Mouse (Mus musculus) hindbrain, embryonic 10.5 days (tissue): ENCODE measurements around the gene Mtrf1l. TPM values are rescaled to one million over a fixed set of nuclear protein-coding genes. Genes with fewer than 3 reads are reported as not detected.

Experiments used
- DNase-seq: peaks from one replicate; pipeline ENCODE4 v3.0.0-alpha.2; 2017; ENCODE audit warnings: low spot score
- H3K27ac ChIP-seq: fragments of 300-500 bp; sonication (generic); 2 replicates; pipeline ENCODE4 v1.5.1; 2016; ENCODE audit warnings: mild to moderate bottlenecking, moderate library complexity
- H3K27me3 ChIP-seq: fragments of 300-500 bp; sonication (generic); 2 replicates; pipeline ENCODE4 v1.6.1; 2016; ENCODE audit warnings: mild to moderate bottlenecking; ENCODE audit not compliant: poor library complexity, insufficient read depth, severe bottlenecking
- H3K36me3 ChIP-seq: fragments of 300-500 bp; sonication (generic); 2 replicates; pipeline ENCODE4 v1.6.1; 2016; ENCODE audit warnings: mild to moderate bottlenecking, moderate library complexity
- H3K4me1 ChIP-seq: fragments of 300-500 bp; sonication (generic); replicated peaks from 2 replicates; pipeline ENCODE4 v1.6.1; 2016; ENCODE audit warnings: mild to moderate bottlenecking
- H3K4me3 ChIP-seq: fragments of 300-500 bp; sonication (generic); 2 replicates; pipeline ENCODE4 v1.5.1; 2016; ENCODE audit warnings: mild to moderate bottlenecking, moderate library complexity
- H3K9me3 ChIP-seq: fragments of 300-500 bp; sonication (generic); 2 replicates; pipeline ENCODE4 v1.6.1; 2016; ENCODE audit warnings: mild to moderate bottlenecking, moderate library complexity
- WGBS: fragments of 180-500 bp; shearing (Covaris S2); methylation state at CpG from one replicate; pipeline ENCODE4 v1.1.7; 2016; 5-methylcytosine and 5-hydroxymethylcytosine counted together
- polyA plus RNA-seq: library from polyadenylated mRNA; unstranded; fragments of >200 nt; fragmentation: Nextera tagmentation; extraction: Ambion mirVana; gene quantifications from 2 replicates; pipeline ENCODE4 v1.2.1, GENCODE M21; 2016

The Mtrf1l gene
- polyA plus RNA-seq, 1 experiment from 2014 or later, result 10.5 TPM

DNA sequence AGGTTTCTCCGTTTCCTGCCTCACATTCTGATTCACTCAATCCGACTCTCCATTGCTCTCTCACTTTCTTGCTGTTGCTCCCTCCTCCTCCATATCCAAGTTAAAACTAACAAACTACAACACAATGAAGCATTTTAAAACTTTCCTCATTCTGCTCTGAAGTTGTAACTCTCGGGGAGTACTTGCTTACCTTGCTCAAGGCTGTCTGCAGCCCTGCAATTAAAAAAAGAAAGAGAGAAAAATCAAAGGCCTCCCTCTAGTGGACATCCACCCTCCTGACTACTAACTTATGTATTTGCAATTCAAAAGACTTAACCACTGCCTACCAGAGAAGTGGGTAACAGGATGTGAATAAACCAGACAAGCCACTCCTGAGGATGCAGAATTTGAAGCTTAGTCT lies 1.1 kb upstream of the Mtrf1l start:
- 3% methylated on average over 3 of the region's 3 CpGs for WGBS
- Histone ChIP-seq H3K9me3 (no peaks in the 10 kb centered on the region), H3K27me3 (no peaks in the 10 kb centered on the region), H3K4me3 (peak overlapping the region; percentile 90), H3K27ac (peak overlapping the region; percentile 94), H3K4me1 (peaks cover 20% of the 10 kb centered on the region), H3K36me3 (peaks cover 20% of the 10 kb centered on the region)
- DNase-seq, result peak; percentile 20

DNA sequence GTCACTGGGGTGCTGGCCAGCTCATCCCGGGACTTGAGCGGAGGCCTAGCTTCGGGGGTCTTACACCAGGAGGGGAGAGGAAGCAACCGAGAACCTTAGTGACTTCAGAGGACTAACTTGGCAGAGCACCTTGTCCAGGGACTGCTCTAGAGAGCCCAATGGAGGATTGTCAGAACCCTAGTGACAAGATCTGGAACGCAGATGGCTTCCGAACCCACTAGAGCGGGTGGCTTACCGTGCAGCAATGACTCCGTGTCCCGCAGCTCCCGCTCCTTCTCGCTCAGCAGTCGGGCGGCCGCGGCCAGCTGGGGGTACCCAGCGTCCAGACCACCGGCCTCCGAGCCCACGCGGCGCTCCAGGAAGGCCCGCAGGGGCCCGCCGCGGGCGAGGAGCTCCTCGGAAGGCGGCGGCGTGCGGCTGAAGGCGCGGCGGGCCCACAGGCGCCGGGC lies 395 bp downstream of the Mtrf1l start:
- under 1% methylated on average over 37 of the region's 37 CpGs for WGBS
- DNase-seq, result no peak

DNA sequence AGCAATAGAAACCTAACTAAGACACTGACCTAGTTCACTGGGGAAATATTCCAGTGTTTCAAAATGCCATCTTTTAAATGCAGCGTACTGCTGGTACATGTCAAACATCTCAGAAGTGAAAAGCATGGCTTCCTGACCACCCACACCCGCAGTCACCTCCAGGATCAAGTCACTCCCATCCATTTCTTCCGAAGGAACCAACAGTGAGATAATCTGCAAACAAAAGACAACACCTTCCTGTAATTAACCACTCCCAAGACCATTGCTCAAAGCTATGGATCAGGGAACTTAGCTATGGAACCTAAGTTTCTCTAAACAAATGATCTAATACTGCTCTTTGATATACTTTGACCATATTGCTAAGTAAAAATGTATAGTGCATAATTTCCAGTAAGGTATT lies 4.9 kb downstream of the Mtrf1l start:
- Histone ChIP-seq H3K27ac (no peak overlapping the region), H3K27me3 (no peaks in the 10 kb centered on the region), H3K4me1 (peaks cover 11% of the 10 kb centered on the region), H3K36me3 (peaks cover 79% of the 10 kb centered on the region), H3K9me3 (no peaks in the 10 kb centered on the region), H3K4me3 (no peak overlapping the region)
- no peak for DNase-seq
- WGBS, result 96% methylated on average over 3 of the region's 3 CpGs

More for the DNA sequence above, 395 bp downstream of the Mtrf1l start:
- Histone ChIP-seq H3K36me3 (peaks cover 35% of the 10 kb centered on the region), H3K27me3 (no peaks in the 10 kb centered on the region), H3K4me3 (peak overlapping the region; percentile 90), H3K27ac (peak overlapping the region; percentile 94), H3K9me3 (no peaks in the 10 kb centered on the region), H3K4me1 (peaks cover 20% of the 10 kb centered on the region)

DNA sequence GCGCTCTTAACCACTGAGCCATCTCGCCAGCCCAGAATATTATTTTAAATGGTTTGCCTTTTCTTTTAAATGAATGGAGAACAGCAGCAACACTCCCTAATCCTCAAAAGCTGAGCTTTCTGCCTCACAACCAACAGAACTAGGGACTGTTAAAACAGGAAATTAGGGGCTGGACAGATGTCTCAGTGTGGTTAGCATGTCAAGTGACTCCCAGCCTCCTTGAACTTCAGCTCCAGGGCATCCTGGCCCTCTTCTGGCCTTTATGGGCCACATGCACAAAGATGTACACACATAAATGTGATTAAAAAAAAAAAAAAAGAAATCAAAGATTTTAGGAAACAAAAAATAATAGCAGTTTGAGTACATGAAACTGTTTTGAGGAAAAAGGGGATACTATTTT lies 7.7 kb downstream of the Mtrf1l start:
- WGBS, result 97% methylated on average over 2 of the region's 2 CpGs
- no peaks in the 10 kb centered on the region for H3K4me1 ChIP-seq
- H3K27ac ChIP-seq, result no peak overlapping the region
- peaks cover 97% of the 10 kb centered on the region for H3K36me3 ChIP-seq
- no peak overlapping the region for H3K4me3 ChIP-seq
- no peaks in the 10 kb centered on the region for H3K27me3 ChIP-seq
- DNase-seq, result no peak
- H3K9me3 ChIP-seq, result no peaks in the 10 kb centered on the region

DNA sequence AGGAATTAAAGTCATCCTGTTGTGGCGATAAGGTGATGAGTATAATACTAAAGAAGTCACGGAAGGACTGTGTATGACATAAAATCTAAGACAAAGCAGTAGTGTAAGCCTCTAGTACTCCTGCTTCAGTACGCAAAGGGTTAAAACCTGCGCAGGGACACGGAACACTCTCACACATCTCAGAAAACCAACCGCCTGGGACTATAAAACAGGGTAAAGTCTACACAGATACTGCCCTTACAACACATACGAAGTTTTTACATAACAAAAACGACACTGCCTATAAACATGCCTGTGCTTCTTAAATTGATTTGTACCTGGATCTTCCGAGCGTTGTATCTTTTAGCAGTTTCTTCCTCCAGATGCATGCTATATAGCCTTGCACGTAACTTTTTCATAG lies 10.0 kb downstream of the Mtrf1l start:
- Histone ChIP-seq H3K27ac (no peak overlapping the region), H3K4me3 (no peak overlapping the region), H3K4me1 (no peaks in the 10 kb centered on the region), H3K27me3 (no peaks in the 10 kb centered on the region), H3K9me3 (no peaks in the 10 kb centered on the region), H3K36me3 (peaks cover 78% of the 10 kb centered on the region)
- WGBS, result 94% methylated on average over 11 of the region's 11 CpGs
- no peak for DNase-seq

DNA sequence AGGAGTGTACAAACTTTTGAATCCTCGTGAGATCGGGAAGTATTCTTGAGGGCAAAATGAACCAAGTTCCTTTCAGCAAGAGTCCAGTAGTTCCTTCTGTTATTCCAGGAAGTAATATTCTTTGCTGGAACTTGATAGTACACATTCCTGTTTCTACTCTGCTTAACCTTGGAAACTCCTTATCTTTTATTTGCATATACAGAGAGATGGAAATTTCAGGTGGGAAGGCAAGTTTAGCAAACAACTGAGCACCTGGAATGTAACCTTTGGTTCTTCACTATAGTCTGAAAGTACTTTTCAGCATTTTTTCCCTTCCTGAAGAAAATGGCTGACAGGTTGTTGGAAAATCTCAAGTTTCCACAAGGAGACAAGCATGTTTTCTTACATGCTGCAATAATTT lies 16.0 kb downstream of the Mtrf1l start:
- H3K4me1 ChIP-seq, result peaks cover 16% of the 10 kb centered on the region
- H3K4me3 ChIP-seq, result no peak overlapping the region
- 92% methylated on average over 2 of the region's 2 CpGs for WGBS

DNA sequence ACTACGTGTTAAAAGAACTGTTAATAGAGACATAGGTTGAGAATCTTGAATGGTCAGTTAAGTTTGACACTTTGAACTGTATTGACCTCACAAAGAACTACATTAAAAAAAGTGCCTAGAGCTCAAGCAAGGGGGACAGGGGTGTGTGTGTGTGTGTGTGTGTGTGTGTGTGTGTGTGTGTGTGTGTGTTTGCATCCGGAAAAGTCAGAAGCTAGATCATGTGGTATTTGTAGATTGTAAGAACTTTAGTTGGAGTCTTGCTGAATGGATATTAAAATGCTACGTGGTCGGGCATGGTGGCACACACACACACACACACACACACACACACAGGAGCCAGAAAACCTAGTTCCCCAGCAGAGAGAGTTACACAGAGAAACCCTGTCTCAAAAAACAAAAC lies 16.7 kb downstream of the Mtrf1l start:
- Histone ChIP-seq H3K4me3 (no peak overlapping the region), H3K4me1 (peaks cover 23% of the 10 kb centered on the region), H3K9me3 (no peaks in the 10 kb centered on the region), H3K27me3 (no peaks in the 10 kb centered on the region), H3K36me3 (peaks cover 22% of the 10 kb centered on the region), H3K27ac (no peak overlapping the region)
- 87% methylated on average over 4 of the region's 4 CpGs for WGBS
- no peak for DNase-seq

More for the DNA sequence above, 16.0 kb downstream of the Mtrf1l start:
- Histone ChIP-seq H3K27ac (no peak overlapping the region), H3K9me3 (no peaks in the 10 kb centered on the region), H3K27me3 (no peaks in the 10 kb centered on the region), H3K36me3 (peaks cover 22% of the 10 kb centered on the region)
- DNase-seq, result no peak

DNA sequence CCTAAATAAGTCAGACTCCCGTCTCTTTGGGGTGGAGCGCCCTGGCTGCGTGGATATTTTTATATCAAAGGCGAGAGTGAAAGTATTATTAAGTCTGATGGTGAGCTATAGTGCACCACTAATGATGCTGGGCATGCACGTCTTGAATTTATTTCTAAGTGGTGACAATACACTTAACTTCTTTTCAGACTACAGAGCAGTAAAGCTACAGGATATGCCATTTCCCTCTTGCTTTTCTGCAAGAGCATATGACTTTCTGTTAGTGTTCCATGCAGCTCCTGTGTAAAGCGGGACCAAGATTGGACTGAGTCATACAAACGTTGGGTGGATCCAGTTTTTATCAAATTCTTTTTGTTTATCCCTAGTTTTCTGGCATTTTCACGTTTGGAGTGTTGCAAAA lies 17.3 kb downstream of the Mtrf1l start:
- WGBS, result 25% methylated on average over 8 of the region's 8 CpGs
- peak overlapping the region; percentile 96 for H3K27ac ChIP-seq
- no peak for DNase-seq

DNA sequence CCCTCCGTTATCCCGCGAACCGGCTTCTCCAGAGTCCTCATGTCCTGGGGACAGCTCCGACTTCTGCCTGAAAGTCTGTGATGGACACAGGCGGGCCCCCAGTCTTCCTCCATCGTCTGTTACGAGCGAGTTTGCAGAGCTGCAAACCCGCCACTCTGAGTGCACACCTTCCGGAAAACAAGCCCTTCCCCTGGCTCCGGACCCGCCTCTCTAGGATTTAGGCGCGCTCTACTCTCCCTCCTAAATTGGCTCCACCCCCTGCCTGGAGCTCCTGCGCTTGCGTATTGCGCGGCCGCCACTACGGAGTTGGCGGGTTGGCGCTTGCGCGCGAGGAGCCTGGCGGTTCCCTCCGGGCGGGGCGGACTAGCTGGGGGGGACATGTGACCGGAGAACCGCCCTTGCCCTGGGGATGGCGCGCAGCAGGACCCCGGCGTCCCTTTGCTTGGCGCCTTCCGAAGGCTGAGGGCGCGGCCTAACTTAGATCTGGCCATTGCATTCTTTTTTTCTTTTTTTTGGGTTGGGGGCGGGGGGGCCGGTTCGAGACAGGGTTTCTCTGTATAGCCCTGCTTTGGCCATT lies 17.9 kb downstream of the Mtrf1l start:
- Histone ChIP-seq H3K27me3 (no peaks in the 10 kb centered on the region), H3K36me3 (peaks cover 22% of the 10 kb centered on the region), H3K4me1 (peaks cover 32% of the 10 kb centered on the region), H3K4me3 (peak overlapping the region; percentile 87), H3K27ac (peak overlapping the region; percentile 96), H3K9me3 (no peaks in the 10 kb centered on the region)
- DNase-seq, result peak; percentile 98
- WGBS, result under 1% methylated on average over 43 of the region's 43 CpGs

More for the DNA sequence above, 17.3 kb downstream of the Mtrf1l start:
- Histone ChIP-seq H3K4me3 (peak overlapping the region; percentile 87), H3K9me3 (no peaks in the 10 kb centered on the region), H3K27me3 (no peaks in the 10 kb centered on the region), H3K4me1 (peaks cover 27% of the 10 kb centered on the region), H3K36me3 (peaks cover 22% of the 10 kb centered on the region)

DNA sequence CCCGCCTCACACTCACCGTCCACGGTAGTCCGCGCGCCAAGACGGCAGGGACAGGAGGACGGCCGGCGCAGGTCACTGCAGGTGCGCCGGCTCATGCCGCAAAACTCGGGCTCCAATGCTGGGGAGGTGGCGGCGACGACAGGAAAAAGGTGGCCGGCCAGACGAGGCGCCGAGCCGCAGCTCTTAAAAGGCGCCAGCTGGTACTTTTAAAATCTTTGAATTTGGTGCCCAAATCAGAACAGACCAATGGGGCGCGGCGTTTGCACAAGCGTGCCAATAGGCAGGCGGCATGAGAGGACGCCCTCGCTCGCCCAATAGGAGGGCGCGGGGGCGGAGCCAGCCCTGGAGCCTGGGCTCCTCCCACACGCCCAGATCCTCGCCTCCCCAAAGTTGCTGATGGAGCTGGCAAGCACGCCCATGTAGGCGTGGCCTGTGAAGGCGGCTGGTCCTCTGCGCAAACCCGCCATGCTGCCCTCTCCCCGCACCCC lies 18.4 kb downstream of the Mtrf1l start, which contains the start of gene Fbxo5:
TSS of gene Fbxo5 (minus strand) at position 358 of the 488 bp plus-strand sequence.
- Histone ChIP-seq H3K27me3 (no peaks in the 10 kb centered on the region), H3K36me3 (peaks cover 27% of the 10 kb centered on the region), H3K4me3 (peak within 1 kb of the TSS; percentile 87), H3K9me3 (no peaks in the 10 kb centered on the region), H3K27ac (peak within 1 kb of the TSS; percentile 96), H3K4me1 (peaks cover 32% of the 10 kb centered on the region)
- WGBS, result under 1% methylated on average over 42 of the region's 42 CpGs
- DNase-seq, result peak; percentile 97

DNA sequence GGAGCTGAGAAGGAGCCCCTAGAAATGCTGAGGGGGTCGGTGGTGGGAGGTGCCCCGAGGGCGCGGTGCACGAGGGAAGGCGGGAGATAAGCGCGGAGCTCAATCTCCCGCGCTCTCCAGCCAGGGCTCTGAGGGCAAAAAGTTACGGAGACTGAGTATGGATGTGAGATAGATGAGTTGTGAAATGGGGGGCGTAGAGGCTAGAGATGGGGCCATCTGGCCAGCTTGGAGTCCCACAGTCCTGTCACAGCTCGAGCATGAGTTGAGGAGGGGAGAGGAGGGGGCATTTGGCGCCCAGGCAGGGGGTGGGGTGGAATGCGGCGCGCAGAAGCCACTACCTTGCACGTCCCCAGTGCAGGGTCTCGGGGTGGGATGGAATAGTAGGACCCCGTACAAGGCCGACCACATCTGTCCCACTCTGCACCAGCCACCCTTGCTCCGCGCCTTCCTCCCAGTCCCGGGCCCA lies 19.0 kb downstream of the Mtrf1l start:
- no peaks in the 10 kb centered on the region for H3K9me3 ChIP-seq
- peak overlapping the region; percentile 87 for H3K4me3 ChIP-seq
- no peaks in the 10 kb centered on the region for H3K27me3 ChIP-seq
- peaks cover 32% of the 10 kb centered on the region for H3K4me1 ChIP-seq
- WGBS, result 0% methylated on average over 24 of the region's 24 CpGs
- no peak for DNase-seq
- H3K36me3 ChIP-seq, result peaks cover 33% of the 10 kb centered on the region
- peak overlapping the region; percentile 96 for H3K27ac ChIP-seq

DNA sequence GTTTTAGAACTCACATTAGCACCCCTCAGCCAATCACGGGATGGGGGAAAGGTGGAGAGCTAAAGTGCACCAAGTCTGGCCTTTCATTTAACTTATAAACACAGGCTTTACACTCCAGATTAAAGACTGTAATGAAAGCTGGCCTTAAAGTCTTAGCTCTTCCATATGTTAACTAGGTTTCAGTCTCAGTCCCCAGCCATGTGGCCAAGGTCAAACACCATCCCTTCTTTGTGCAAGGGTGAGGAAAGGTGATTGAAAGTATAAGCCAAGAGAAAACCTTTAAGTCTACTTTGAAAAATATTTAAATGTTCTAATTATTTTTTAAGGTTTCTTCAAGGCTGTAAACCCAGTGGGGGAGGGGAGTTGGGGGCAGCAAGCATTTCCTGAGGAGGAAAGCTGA lies 20.0 kb downstream of the Mtrf1l start:
- no peaks in the 10 kb centered on the region for H3K27me3 ChIP-seq
- H3K4me1 ChIP-seq, result peaks cover 32% of the 10 kb centered on the region
- WGBS, result 10% methylated on average over 1 of the region's 1 CpGs
- H3K9me3 ChIP-seq, result no peaks in the 10 kb centered on the region
- H3K4me3 ChIP-seq, result peak overlapping the region; percentile 87
- peaks cover 41% of the 10 kb centered on the region for H3K36me3 ChIP-seq
- peak overlapping the region; percentile 96 for H3K27ac ChIP-seq
- no peak for DNase-seq

DNA sequence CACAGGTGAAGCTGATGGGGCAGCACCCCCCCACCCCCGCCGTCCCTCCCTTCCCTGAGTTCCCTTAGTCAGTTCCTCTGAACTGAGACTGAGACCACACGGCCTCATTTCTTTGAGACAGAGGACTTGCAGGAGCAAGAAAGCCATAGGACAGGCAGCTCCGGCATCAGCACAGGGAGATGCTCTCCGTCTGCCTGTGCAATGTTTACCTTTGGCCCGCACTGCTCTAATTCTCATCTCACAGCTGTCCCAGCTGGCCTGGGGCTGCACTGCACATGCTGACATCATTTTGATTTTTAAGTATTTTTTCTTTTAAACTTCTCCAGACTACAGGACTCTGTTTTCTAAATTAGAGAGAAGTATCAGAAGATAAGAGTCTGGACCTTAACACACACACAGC lies 20.8 kb downstream of the Mtrf1l start:
- no peaks in the 10 kb centered on the region for H3K9me3 ChIP-seq
- no peak for DNase-seq
- peaks cover 50% of the 10 kb centered on the region for H3K36me3 ChIP-seq
- H3K4me3 ChIP-seq, result peak overlapping the region; percentile 87
- WGBS, result 51% methylated on average over 6 of the region's 6 CpGs
- H3K27me3 ChIP-seq, result no peaks in the 10 kb centered on the region
- H3K27ac ChIP-seq, result peak overlapping the region; percentile 40; the same call in 1 of the 2 replicates
- H3K4me1 ChIP-seq, result peaks cover 32% of the 10 kb centered on the region
